Mouse (Mus musculus) urinary bladder, postnatal 10 days (tissue): ENCODE measurements at regions not wholly inside any gene's neighbourhood (a gene's known extent, or its start where the extent isn't known, plus 50 kb on each side); places are given as distances from the start of the nearest gene placed in this dataset.

Source experiments
- DNase-seq: peaks from one replicate; pipeline ENCODE4 v3.0.0; 2022; ENCODE audit warnings: low spot score

DNA sequence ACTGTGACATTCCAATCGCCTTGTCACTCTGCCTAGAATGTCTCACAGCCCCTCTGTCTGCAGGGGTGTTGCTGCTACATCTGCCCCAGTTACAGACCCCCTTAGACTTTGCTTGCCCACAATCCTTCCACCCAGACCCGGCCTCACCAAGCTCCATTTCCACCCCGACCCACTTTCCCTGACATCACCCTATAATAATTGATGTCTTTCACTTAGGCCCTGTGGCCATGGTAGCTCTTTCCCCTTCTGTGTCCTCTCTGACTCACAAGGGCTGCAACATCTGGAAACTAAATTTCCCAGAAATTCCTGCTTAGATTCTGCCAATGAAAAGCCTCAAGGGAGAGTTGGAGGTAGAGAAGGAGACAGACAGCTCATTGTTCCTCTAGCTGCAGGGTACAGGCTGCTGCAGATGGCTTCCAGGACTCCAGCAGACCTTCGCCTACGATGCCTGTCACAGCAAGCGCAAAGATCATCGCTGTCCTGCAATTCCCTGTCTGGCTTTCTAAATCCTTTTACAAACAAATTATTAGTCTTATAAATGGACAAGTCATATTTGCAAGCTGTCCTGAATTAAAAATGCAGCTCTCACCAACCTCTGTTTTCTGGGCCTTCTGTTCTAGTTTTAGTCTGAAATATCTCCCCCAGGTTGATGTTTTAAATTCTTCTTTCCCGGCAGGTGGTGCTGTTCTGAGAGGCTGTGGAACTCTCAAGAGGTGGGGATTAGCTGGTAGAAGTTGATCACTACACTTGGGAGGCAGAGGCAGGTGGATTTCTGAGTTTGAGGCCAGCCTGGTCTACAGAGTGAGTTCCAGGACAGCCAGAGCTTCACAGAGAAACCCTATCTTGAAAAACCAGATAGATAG lies 104.9 kb upstream of the Oxgr1 start:
- DNase-seq, result no peak

GRCm38 (mm10) chr14:120148803-120149202 lies 106.6 kb upstream of the Oxgr1 start:
- no peak for DNase-seq

DNA sequence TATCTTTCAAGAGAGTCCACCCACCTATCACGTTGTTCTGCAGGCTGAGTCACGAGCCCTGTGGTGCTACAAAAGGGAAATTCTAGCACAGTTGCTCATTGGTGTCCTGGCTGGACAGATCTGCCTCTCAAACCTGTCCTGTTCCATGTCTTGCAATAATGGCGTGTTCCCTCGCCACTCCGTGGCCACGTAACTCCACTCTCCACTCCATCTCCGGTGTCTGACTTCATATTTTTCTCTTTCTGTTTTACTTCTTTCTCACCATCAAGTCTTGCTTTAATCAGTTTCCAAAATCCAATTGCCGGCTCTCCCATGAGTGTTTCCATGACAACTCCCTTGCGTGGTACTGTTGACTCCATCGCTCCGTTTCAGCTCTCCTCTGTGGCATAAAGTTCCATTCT lies 107.1 kb upstream of the Oxgr1 start:
- DNase-seq, result no peak

- DNase-seq, result no peak
Measured at GRCm38 (mm10) chr14:120150589-120150988, 108.4 kb upstream of the Oxgr1 start.

DNA sequence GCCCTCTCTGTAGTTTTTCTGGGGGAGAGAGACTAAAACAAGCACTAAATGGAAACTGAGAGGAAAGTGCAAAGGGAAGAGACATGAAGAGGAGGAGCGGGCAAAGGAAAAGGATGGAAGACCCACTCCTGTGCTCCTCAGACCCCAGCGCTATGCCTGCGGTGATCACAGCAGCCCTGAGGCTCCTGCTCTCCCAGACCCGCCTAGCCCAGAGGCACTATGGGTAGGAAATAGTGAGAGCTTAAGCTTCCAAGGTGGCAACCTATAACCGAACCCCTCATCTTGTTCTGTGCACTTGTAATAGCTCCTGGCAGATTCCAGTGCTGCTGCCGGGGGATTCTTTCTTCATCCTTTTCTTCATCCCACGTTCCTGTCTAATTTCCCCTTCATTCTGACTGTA lies 112.2 kb upstream of the Oxgr1 start:
- no peak for DNase-seq

DNA sequence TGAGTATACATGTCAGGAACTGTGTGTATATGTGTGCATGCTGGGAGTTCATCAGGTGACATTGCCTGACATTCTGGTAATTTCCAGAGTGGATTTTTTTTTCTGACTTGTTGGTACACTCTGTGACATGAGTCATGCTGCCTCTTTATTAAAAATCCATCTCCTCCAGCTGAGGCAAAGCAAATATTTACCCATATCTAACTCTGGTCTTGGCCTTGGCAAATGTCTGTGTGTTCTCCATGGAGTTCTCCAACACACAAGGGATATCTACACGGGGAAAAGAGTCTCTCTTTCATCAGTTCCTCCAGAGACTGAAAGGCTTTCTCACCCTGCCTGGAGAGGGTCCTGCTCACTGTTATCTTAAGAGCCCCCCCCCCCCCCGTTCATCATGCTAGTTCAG lies 111.3 kb upstream of the Mbnl2 start:
- DNase-seq, result no peak

DNA sequence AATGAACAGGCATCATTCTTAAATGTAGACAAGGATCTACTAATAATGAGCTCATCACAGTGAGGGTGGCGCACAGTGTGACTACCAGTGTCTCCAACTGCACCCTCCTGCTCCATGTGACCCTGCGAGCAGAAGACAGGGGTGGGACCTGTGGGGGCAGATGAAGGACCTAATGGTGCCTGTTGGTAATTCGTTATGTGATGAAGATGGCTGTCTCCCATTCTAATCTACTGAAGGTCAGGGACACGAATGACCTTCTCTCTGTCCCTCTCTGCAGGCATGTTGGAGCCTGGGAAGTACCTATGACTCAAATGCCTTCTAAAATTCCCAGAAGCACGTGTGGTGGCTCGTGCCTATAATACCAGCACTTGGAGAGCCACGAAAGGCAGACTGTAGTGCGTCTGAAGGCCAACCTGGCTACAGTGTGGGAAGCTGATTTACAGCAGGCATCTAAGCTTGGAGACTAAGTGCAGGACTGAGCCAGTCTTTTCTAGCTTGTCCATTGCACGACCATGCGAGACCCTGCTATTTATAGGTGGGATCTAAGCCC lies 109.9 kb upstream of the Mbnl2 start:
- no peak for DNase-seq

DNA sequence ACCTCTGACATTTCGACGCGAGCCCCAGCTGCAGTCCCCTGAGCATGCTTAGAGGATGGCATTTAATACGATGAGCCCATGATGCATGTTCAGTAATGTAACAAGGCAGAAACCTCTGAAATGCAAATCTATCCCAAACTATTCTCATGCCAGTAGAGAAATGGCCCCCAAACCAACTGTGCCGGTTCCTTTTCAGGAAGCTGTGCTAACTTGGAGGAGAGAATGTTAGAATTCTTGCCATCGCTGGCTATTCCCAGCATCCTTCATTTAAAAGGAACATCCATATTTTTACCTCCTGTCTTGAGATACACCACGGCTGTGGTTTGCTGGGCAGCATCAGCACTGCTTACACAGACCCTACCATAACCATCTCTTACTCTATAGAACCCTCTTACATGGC lies 104.7 kb upstream of the Mbnl2 start:
- no peak for DNase-seq

- no peak for DNase-seq
Measured at GRCm38 (mm10) chr14:120172058-120172457, 103.4 kb upstream of the Mbnl2 start.

GRCm38 (mm10) chr14:120172844-120173243 lies 102.6 kb upstream of the Mbnl2 start:
- no peak for DNase-seq

DNA sequence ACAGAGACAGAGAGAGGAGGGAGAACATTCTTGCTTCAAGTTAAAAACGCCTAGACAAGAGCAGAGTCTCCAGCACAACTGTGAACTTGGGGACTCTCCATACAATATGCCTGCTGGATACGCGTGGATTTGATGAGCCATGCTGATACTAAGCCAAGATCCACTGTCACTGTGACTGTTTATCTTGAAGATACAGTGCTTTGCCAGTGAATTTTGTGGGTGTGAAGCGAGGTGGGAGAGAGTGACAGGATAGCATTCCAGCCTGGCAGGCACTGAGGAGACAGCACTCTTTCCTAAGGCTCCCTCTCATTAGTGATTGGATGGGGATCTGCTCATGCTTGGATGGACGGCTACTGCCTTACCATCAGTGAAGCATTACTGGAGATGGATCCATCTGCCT lies 100.9 kb upstream of the Mbnl2 start:
- no peak for DNase-seq

- DNase-seq, result no peak
Measured at GRCm38 (mm10) chr14:120195218-120195617, 80.3 kb upstream of the Mbnl2 start.

- no peak for DNase-seq
Measured at GRCm38 (mm10) chr14:120211741-120212140, 63.7 kb upstream of the Mbnl2 start.

DNA sequence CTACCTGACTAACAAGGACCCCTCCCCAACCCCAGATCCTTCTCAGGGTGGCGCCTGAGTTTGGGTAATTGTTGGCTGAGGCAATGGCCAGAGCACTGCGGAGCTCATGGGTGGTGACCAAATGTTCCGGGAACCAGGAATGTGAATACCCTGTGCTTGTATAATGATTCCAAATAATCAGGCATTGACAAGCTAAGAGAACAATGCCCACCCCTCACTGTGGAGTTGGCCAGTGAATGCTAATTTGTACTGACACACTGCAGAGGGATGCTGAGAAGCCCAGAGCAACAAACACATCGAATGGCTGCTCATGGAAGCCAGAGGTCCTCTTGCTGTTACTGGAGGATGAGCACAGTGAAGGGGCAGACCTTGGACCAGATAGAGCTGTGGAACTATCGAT lies 62.8 kb upstream of the Mbnl2 start:
- no peak for DNase-seq

DNA sequence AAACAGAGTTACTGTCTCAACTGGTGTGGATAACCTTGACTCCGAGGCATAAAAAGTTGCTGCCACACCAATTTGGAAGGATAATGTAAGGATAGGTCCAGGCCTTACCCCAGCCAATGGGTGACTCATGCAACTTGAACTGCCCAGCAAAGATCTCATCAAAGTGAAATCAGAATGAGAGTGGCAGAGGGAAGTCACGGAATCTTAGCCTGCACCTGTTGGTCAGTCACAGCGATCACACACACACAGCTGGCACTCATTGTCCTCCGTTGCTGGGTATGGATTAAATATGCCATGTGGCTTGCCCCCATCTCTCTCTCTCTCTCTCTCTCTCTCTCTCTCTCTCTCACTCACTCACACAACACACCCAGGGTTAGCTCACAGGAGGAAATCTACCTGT lies 56.2 kb upstream of the Mbnl2 start:
- no peak for DNase-seq

GRCm38 (mm10) chr14:120223528-120224201 lies 51.8 kb upstream of the Mbnl2 start:
- no peak for DNase-seq

DNA sequence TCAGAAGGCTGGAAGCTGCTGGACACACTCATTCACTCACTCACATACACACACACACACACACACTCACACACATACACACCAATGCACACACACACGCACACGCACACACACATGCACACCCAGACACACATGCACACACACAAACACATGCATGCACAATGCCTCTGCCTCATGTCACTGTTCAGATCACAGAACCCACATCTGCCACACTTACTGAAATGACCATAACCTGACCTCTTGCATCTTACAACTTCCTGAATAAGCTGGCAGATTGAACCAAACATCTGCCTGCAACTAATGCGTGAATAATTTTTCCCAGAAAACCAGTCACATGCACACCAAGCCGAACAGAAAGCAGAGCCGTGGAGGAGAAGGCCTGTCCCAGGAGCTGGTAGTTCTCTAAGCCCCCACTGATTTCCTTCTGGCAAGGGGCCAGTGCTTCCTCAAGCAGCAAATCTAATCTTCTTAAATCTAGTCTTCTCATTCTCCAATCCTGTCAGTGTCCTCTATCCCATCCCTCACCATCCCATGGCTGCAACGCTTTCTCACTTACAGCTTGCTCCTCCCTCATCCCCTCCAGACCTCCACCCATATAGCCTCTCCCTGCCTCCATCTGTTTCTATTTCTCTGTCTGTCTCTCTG lies 51.1 kb upstream of the Mbnl2 start:
- no peak for DNase-seq

GRCm38 (mm10) chr14:120225657-120226056 lies 49.8 kb upstream of the Mbnl2 start:
- no peak for DNase-seq
